ENCODE assay signal across 20 mouse cellular contexts in the genomic region with DNA sequence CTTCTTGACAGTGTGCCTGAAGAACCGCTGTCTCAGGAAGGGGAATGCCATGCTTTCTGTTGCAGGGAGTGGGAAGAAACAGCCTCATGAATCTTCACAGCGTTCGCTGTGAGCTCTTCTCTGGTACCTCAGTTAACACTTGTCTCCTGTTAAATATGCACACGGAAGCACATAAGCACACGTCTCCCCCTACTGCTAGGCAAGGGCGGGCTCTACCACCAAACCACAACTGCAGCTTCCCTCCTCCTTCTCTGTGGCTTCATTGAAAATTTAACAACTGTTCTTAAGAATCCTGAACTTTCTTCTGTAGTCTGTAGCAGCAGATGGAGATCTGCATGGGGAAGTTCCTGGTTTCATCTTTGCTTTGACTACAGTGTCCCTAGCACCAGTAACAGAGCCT. TPM values are rescaled to one million over a fixed set of nuclear protein-coding genes. Genes with fewer than 3 reads are reported as not detected.
DNase-seq lines count a peak whose midpoint lies in the region; ATAC-seq and TF ChIP-seq lines count a peak whose summit lies in the region.
"Had no signal": no experiment of that assay in that cellular context is flagged by ENCODE, and none has a peak within 500 bp of the region (broad histone marks: within the 10 kb centered on the region; RNA-seq: fewer than 3 reads in every experiment).

No protein-coding gene starts in this region.

- H3K4me3 ChIP-seq in forebrain, postnatal 0 days (ENCODE audit: low read depth, low read length) = no peak overlapping the region
- no peak overlapping the region for H3K4me3 ChIP-seq in forebrain, embryonic 11.5 days (ENCODE audit: low read depth, low read length)
- no peak overlapping the region for H3K4me3 ChIP-seq in bone marrow, adult 2 months (replicated peaks; ENCODE audit: control insufficient read depth, low read depth, low read length)
- H3K4me3 ChIP-seq in intestine, postnatal 0 days (ENCODE audit: low read depth, low read length) = no peak overlapping the region
- H3K4me3 ChIP-seq in left cerebral cortex, adult 2 months = no peak overlapping the region
- H3K4me3 ChIP-seq: gastrocnemius, adult 2 months; heart, adult 2 months; limb, embryonic 15.5 days; neural tube, embryonic 12.5 days had no signal

- H3K4me1 ChIP-seq in forebrain, postnatal 0 days (ENCODE audit: insufficient read depth) = no peaks in the 10 kb centered on the region
- H3K4me1 ChIP-seq in forebrain, embryonic 11.5 days (replicated peaks; ENCODE audit: control insufficient read depth, insufficient read depth, low read length) = no peaks in the 10 kb centered on the region
- peaks cover 3% of the 10 kb centered on the region; the same call in 1 of the 2 replicates for H3K4me1 ChIP-seq in bone marrow, adult 2 months (ENCODE audit: control insufficient read depth, insufficient read depth, low read length)
- no peaks in the 10 kb centered on the region for H3K4me1 ChIP-seq in intestine, postnatal 0 days (replicated peaks; ENCODE audit: control insufficient read depth, insufficient read depth, low read length)
- H3K4me1 ChIP-seq: limb, embryonic 15.5 days; neural tube, embryonic 12.5 days had no signal

- H3K36me3 ChIP-seq in forebrain, postnatal 0 days (ENCODE audit: insufficient read depth) = peaks cover 14% of the 10 kb centered on the region; the same call in 1 of the 2 replicates
- H3K36me3 ChIP-seq in forebrain, embryonic 11.5 days (ENCODE audit: control insufficient read depth, insufficient read depth, low read length) = no peaks in the 10 kb centered on the region; the same call in 1 of the 2 replicates
- H3K36me3 ChIP-seq in intestine, postnatal 0 days (ENCODE audit: control insufficient read depth, insufficient read depth) = 0 out of 2 replicates have a peak, but pooled peaks cover 13% of the 10 kb centered on the region

- peak; percentile 38; the same call in 1 of the 2 replicates for ATAC-seq in forebrain, postnatal 0 days
- ATAC-seq in forebrain, embryonic 11.5 days (replicated peaks; ENCODE audit: low FRiP score) = no peak
- ATAC-seq in megakaryocyte progenitor cell, adult 5-6 weeks (replicated peaks; ENCODE audit: poor library complexity) = peak; percentile 75
- no peak for ATAC-seq in intestine, postnatal 0 days
- ATAC-seq: forebrain, embryonic 16.5 days; hindbrain, embryonic 16.5 days had no signal

- H3K27me3 ChIP-seq in forebrain, postnatal 0 days (ENCODE audit: insufficient read depth, low read length) = no peaks in the 10 kb centered on the region
- H3K27me3 ChIP-seq in forebrain, embryonic 11.5 days (ENCODE audit: control insufficient read depth, insufficient read depth, low read length) = no peaks in the 10 kb centered on the region
- H3K27me3 ChIP-seq in intestine, postnatal 0 days (replicated peaks; ENCODE audit: control insufficient read depth, insufficient read depth, low read length) = no peaks in the 10 kb centered on the region
- H3K27me3 ChIP-seq: limb, embryonic 15.5 days; neural tube, embryonic 12.5 days had no signal

- DNase-seq in forebrain, postnatal 0 days = no peak
- DNase-seq in forebrain, embryonic 11.5 days (ENCODE audit: low spot score) = no peak
- peak; percentile 59 for DNase-seq in thymus, postnatal 25 days
- DNase-seq in left cerebral cortex, adult 2 months (ENCODE audit: extremely low spot score in 1 of 2, low spot score in 2 of 2) = no peak
- DNase-seq in spleen, adult 12 weeks (ENCODE audit: low spot score) = no peak
- DNase-seq: cerebellum, postnatal 14 days; embryo, embryonic 11 days; gastrocnemius, adult 2 months; heart, adult 2 months; heart, postnatal 36 days; kidney, adult 11 months; lung, adult 2 months had no signal

- 83% methylated on average over 6 of the region's 6 CpGs for WGBS in forebrain, postnatal 0 days
- 87% methylated on average over 6 of the region's 6 CpGs for WGBS in forebrain, embryonic 11.5 days
- WGBS in bone marrow, adult 2 months = 15% methylated on average over 6 of the region's 6 CpGs
- WGBS in intestine, postnatal 0 days = 82% methylated on average over 6 of the region's 6 CpGs

- no peak overlapping the region for H3K4me2 ChIP-seq in forebrain, postnatal 0 days (ENCODE audit: low read depth)
- H3K4me2 ChIP-seq in forebrain, embryonic 11.5 days (ENCODE audit: low read depth, low read length, severe bottlenecking) = no peak overlapping the region
- H3K4me2 ChIP-seq in intestine, postnatal 0 days (replicated peaks; ENCODE audit: low read depth) = no peak overlapping the region
- H3K4me2 ChIP-seq: limb, embryonic 15.5 days; midbrain, embryonic 11.5 days; neural tube, embryonic 12.5 days had no signal

- no peak for TF ChIP-seq POLR2A in bone marrow, adult 2 months (IDR thresholded peaks at IDR 0.05; ENCODE audit: borderline replicate concordance, control insufficient read depth, low read depth, low read length)

- no peaks in the 10 kb centered on the region for H3K9me3 ChIP-seq in forebrain, postnatal 0 days (ENCODE audit: low read length)
- no peaks in the 10 kb centered on the region for H3K9me3 ChIP-seq in forebrain, embryonic 11.5 days (ENCODE audit: control insufficient read depth, low read length)
- H3K9me3 ChIP-seq in intestine, postnatal 0 days (ENCODE audit: control insufficient read depth) = no peaks in the 10 kb centered on the region
- H3K9me3 ChIP-seq: limb, embryonic 15.5 days; neural tube, embryonic 12.5 days had no signal

- no peak overlapping the region for H3K9ac ChIP-seq in forebrain, postnatal 0 days
- H3K9ac ChIP-seq in forebrain, embryonic 11.5 days (ENCODE audit: low read length) = no peak overlapping the region
- H3K9ac ChIP-seq in intestine, postnatal 0 days (ENCODE audit: low read depth, low read length) = no peak overlapping the region
- H3K9ac ChIP-seq: limb, embryonic 15.5 days; neural tube, embryonic 12.5 days had no signal

- peak; percentile 17; the same call in 1 of the 2 replicates for TF ChIP-seq CTCF in forebrain, postnatal 0 days (IDR thresholded peaks at IDR 0.05; ENCODE audit: low read depth)
- 0 out of 2 replicates have a peak, but pooled peaks have one; percentile 4 for TF ChIP-seq CTCF in bone marrow, adult 2 months (IDR thresholded peaks at IDR 0.05; ENCODE audit: control insufficient read depth, insufficient read depth, low read length)
- no peak for TF ChIP-seq CTCF in intestine, postnatal 0 days (IDR thresholded peaks at IDR 0.05; ENCODE audit: low read depth)
- no peak; the same call in 1 of the 2 replicates for TF ChIP-seq CTCF in left cerebral cortex, adult 2 months (IDR thresholded peaks at IDR 0.05)

- intact Hi-C loops in left cerebral cortex, adult 2 months (cut with DNase I) = no loop called here

- no peak overlapping the region for H3K27ac ChIP-seq in forebrain, postnatal 0 days (ENCODE audit: low read depth, low read length)
- H3K27ac ChIP-seq in forebrain, embryonic 11.5 days (ENCODE audit: low read depth, low read length) = no peak overlapping the region
- H3K27ac ChIP-seq in bone marrow, adult 2 months (ENCODE audit: control insufficient read depth, insufficient read depth, low read depth, low read length, poor library complexity) = no peak overlapping the region
- no peak overlapping the region for H3K27ac ChIP-seq in intestine, postnatal 0 days (ENCODE audit: low read depth, low read length)
- no peak overlapping the region for H3K27ac ChIP-seq in left cerebral cortex, adult 2 months
- H3K27ac ChIP-seq: gastrocnemius, adult 2 months; heart, adult 2 months; limb, embryonic 15.5 days; neural tube, embryonic 12.5 days had no signal

RNA-seq across cellular contexts. Expression of gene Rcl1, which starts 41.1 kb away (rescaled TPM):
- total RNA-seq in forebrain, postnatal 0 days (2014; rRNA removed) = 22.3 and 24.0 TPM in 2 replicates
- 29.6 and 31.8 TPM in 2 replicates for polyA plus RNA-seq in forebrain, postnatal 0 days (2015; fragmentation: Nextera tagmentation; extraction: Ambion mirVana)
- 52.2 and 54.5 TPM in 2 replicates for polyA plus RNA-seq in forebrain, embryonic 11.5 days (2014; fragmentation: Nextera tagmentation; extraction: Ambion mirVana)
- 18.2 and 19.0 TPM in 2 replicates for polyA plus RNA-seq in bone marrow, adult 2 months (2011; ENCODE audit: insufficient read depth, insufficient read length, low replicate concordance, missing spikeins)
- total RNA-seq in megakaryocyte progenitor cell, adult 5-6 weeks (2015) = 29.0 and 36.9 TPM in 2 replicates
- 55.3 and 76.6 TPM in 2 replicates for total RNA-seq in megakaryocyte progenitor cell, adult 5-6 weeks (2017)
- polyA plus RNA-seq in intestine, postnatal 0 days (2015; fragmentation: Nextera tagmentation; extraction: Ambion mirVana) = 16.0 and 17.4 TPM in 2 replicates
- total RNA-seq in left cerebral cortex, adult 2 months (2021) = 10 to 100 TPM; 15.5 to 15.7 TPM

Comparison
In these comparisons a context has a peak if more than half of its experiments do, and no peak if none do; other contexts are left out.
1. ATAC-seq: peak in forebrain, postnatal 0 days (single experiment) and megakaryocyte progenitor cell, adult 5-6 weeks (single experiment); none in forebrain, embryonic 11.5 days (single experiment) and intestine, postnatal 0 days (single experiment).
2. CTCF ChIP-seq: peak in forebrain, postnatal 0 days (single experiment) and bone marrow, adult 2 months (single experiment); none in intestine, postnatal 0 days (single experiment) and left cerebral cortex, adult 2 months (single experiment).